27 mouse cellular contexts compared by ENCODE assay signal in genomic region chr10:13160913-13161312, GRCm38 (mm10). TPM values are rescaled to one million over a fixed set of nuclear protein-coding genes. Genes with fewer than 3 reads are reported as not detected.
"Had no signal": no experiment of that assay in that cellular context is flagged by ENCODE, and none has a peak within 500 bp of the region (broad histone marks: within the 10 kb centered on the region; RNA-seq: fewer than 3 reads in every experiment).

No protein-coding gene starts in this region.

- ATAC-seq: hindbrain, embryonic 16.5 days; inflammation-experienced regulatory T-cells, adult 6 months; intestine, embryonic 16.5 days had no signal

- DNase-seq: gastrocnemius, adult 2 months; gastrocnemius, postnatal 10 days; gastrocnemius, postnatal 25 days; heart, adult 18-20 months; heart, postnatal 10 days; heart, postnatal 4 days; kidney, adult 18-20 months; kidney, adult 8-10 months; kidney, postnatal 10 days; kidney, postnatal 25 days; kidney, postnatal 4 days; liver; liver, embryonic 13.5 days had no signal

RNA-seq across cellular contexts. Expression of gene Zc2hc1b, which starts 16.9 kb away (rescaled TPM):
- total RNA-seq: gastrocnemius, adult 2 months; gastrocnemius, postnatal 10 days; gastrocnemius, postnatal 25 days; gastrocnemius, postnatal 4 days; granulocyte monocyte progenitor cell, adult 5-6 weeks; heart, adult 18-20 months; heart, adult 8-10 months; heart, postnatal 10 days; heart, postnatal 25 days; heart, postnatal 4 days; layer of hippocampus, adult 2 months; layer of hippocampus, postnatal 10 days; layer of hippocampus, postnatal 25 days; left cerebral cortex, adult 18-20 months; left cerebral cortex, adult 8-10 months; left cerebral cortex, postnatal 10 days; left cerebral cortex, postnatal 25 days had no signal
